Mouse (Mus musculus) cortical plate, adult 2 months (tissue): ENCODE measurements around the gene Ptprg.

Experiments used
- CTCF ChIP-seq: fragments of 200-500 bp; IDR thresholded peaks from 2 replicates; pipeline ENCODE4 v1.5.1; 2011; ENCODE audit warnings: mild to moderate bottlenecking, control low read depth, low read length; ENCODE audit not compliant: insufficient read depth; ENCODE audit errors: extremely low read depth
- POLR2A ChIP-seq: fragments of 200-500 bp; IDR thresholded peaks from 2 replicates; pipeline ENCODE4 v1.6.1; 2011; ENCODE audit warnings: mild to moderate bottlenecking, low read length, control low read depth; ENCODE audit not compliant: insufficient read depth; ENCODE audit errors: extremely low read depth

GRCm38 (mm10) chr14:11865332-11865731 lies 312.0 kb downstream of the Ptprg start:
- TF ChIP-seq CTCF (no peak), POLR2A (no peak)
